Mouse (Mus musculus) urinary bladder, postnatal 4 days (tissue): ENCODE data around the gene Baiap2.

ENCODE experiments used
- DNase-seq, 2 experiments: peaks; one replicate each; pipeline ENCODE4 v3.0.0; 2021 to 2022; ENCODE audit warnings: low spot score in 2 of 2

Gene Baiap2

DNA sequence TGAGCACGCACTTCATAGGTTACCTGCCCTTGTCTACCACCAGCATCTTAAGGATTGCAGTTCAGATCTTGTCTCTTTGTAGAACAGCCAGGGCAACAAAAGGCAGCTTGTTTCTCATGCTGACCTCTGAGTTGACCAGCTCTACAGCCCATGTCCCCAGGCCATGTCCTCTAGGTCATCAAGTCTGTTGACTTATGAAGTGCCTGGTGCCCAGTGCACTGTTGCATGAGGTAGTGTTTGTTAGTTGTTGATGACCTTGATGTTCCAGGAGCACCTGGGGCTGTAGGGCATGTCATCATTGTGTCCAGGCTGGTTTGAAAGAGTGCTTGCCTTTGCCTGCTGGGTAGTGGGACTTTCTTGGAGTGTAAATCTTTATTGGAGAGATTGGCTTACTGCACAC lies 4.9 kb downstream of the Baiap2 start:
- DNase-seq = no peak

DNA sequence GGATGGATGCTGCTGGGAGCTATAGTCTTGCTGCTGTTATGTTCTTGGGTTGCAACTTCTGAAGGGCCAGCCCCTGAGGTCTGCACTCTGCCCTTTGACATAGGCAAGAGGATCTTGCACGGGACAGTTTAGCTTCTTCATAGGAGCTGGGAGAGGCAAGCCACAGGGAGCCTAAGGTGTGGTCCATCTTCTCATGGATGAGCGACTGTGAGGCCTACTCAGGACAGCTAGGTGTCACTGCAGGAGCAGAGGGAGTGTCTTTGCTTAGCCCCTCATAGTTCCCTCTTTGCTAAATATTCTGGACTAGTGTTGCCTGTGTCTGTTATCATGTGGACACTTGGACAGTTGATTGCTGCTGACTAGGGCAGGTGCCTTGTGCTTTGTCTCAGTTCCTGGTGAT lies 5.3 kb downstream of the Baiap2 start:
- DNase-seq = no peak

DNA sequence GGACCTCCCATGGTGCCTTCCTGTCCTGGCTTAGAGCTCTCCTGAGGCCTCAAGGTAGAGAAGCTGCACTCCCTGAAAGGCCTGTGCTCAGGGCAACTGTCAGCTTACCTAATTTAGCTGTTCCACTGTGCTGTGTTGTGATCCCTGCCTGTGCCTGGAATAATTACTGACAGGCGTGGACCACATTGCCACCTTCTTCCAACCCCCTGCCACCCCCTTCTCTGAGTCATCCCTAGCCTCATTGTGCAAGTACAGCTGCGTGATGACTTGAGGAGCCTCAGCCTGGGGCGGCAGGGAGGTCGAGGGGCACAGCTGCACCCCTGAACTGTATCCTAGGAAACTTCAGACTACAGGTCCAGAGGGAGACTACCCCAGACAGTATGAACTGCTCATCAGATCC lies 5.7 kb downstream of the Baiap2 start:
- DNase-seq = no peak

DNA sequence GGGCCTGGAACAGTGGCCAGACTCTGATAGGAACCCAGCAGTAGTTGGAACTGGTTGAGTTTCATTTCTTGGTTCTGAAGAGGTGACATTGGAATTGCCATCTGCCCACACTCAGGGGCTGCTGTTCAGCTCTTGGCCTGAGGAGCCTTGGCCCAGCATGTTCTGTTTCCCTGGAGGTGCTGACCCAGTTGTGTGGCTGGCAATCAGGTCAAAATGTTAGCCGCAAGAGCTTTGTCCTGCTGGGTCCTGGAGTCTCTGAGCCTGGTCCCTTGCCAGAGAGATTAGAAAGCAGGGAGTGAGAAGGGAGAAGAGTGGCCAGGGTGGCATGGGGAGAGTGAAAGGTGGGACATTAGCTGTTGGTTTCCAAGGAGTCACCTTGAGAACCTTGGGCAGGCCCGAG lies 6.2 kb downstream of the Baiap2 start:
- DNase-seq = no peak

DNA sequence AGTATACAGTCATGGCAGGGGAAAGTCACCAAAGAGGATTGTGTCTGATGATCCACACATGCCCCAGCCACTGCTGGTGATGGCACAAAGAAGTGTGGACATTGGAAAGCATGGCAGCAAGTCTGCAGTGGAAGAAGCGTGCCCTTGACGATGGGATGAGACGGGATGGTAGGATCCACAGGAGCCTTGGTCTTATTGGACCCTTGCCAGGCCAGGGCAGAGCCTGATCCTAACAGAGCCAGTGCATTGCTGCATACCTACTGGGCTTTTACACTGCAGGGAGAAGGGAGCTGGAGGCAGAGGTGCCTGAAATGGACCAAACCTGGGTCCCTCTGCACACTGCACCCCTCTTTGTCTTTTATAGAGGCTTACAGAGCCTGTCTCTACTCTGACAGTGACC lies 8.0 kb downstream of the Baiap2 start:
- DNase-seq = no peak

DNA sequence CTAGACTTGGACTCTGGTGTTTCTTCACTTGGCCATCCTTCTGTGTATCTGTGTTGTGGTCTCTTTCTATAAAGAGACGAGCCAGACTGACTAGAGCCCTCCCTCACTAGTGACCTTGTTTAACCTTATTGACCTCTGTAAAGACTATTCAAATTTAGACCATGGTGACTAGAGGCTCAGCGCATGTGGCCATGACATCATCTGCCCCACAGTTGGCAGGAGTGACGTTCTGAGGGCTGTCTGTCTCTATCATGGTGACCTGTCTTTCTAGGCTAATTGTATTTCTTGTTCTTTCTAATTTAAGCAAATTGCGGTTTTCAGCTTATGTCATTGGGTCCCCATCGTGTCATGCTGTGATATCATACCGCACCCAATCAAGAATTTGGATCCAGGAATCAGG lies 8.8 kb downstream of the Baiap2 start:
- DNase-seq = no peak

DNA sequence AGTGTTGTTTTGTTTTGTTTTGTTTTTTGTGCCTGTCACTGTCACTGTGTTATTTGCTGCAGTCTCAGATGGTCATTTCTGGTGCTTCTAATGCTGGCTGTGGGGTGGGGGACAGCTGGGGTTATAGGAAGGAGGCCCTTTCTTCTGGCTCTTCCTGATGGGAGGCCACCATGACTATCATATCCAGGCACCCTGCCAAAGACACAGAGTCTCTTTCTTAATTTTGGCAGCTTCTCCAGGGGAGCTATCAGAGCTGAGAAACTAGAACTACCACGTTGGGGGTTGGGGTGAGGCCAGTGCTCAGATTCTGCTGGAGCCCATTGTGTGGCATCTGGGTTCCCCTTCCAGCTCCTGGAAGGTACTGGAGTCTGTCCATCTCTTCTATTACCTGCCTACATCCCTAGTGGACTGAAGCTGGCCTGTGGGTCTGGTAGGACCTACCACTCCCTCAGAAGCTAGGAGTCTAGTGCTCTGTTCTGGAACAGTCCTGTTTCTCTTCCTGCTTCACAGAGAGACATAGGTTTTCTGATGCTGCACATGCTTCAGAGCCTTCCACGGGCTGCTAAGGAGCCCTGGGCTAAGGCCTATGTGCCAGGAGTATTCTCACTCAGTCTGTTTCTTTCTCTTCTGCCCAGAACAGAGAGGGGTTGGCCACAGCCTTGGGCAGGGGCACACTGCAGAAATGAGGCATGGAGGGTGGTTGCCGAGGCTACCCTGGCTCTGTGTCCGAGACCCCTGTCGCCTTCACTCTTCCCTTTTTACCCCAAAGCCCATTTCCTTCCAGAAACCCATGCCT lies 10.1 kb downstream of the Baiap2 start:
- peak in 1 of 2 experiments; percentile 66 for DNase-seq

GRCm38 (mm10) chr11:119954233-119954632 lies 11.7 kb downstream of the Baiap2 start:
- DNase-seq = no peak

- no peak for DNase-seq
These were observed 12.3 kb downstream of the Baiap2 start for GRCm38 (mm10) chr11:119954749-119955337.

DNA sequence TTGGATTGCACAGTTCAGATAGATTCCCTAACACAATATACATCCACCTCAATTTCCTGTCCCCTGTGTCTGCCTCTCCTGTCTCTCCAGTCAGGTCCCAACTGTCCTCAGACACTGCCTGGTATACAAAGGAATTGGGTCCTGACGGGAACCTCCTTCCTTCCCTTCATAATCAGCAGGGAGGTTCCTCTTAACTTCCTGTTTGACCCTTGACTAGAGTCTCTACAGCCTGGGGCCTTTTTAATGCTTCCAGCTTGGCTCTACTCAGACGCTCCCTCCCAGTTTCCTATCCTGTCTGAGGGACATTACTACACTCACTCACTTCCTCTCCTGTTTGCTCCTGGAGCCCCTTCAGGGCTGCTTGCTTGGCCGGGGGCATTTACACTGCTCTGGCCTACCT lies 12.9 kb downstream of the Baiap2 start:
- DNase-seq = no peak

- DNase-seq = no peak
These were observed 14.0 kb downstream of the Baiap2 start for GRCm38 (mm10) chr11:119956590-119956989.

- DNase-seq = no peak
These were observed 16.3 kb downstream of the Baiap2 start for GRCm38 (mm10) chr11:119958856-119959255.

GRCm38 (mm10) chr11:119959714-119960113 lies 17.2 kb downstream of the Baiap2 start:
- no peak for DNase-seq

DNA sequence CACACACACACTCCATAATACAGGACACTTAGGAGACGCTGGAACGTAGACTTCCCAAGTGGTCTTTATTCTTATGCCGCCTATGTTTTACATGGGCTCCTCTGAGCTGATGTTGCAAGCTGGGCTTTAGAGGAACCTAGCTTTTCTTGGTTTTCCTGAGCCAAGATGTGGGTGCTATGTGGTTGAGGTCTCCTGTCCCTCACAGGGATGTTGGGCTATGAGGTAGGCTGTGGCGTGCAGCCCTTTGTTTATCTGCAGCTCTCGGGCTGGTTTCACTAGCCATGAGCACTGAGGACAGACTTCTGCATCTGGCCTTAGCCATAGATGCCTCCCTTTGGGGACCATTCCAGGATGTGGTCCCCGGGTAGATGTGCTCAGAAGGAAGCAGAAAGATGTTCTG lies 18.1 kb downstream of the Baiap2 start:
- no peak for DNase-seq

DNA sequence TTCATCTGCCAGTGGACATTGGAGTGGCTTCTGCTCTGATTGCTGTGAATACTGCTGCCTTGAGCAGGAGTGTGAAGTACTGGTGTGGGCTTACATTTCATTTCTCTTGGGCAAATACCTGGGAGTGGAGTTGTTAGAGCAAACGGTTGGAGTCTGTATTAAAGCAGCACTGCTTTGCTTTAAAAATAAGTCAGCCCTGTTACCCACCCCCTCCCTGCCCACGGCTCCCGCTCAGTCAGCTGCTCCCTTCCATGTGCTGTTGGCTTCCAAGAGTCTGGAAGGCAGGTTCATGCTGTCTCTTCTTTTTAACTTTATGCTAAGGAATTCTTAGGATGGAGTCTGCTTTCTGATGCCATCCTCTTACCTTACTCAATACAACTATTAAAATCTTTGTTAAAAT lies 18.9 kb downstream of the Baiap2 start:
- DNase-seq = no peak

GRCm38 (mm10) chr11:119965053-119965452 lies 22.5 kb downstream of the Baiap2 start:
- no peak for DNase-seq

GRCm38 (mm10) chr11:119966294-119966693 lies 23.7 kb downstream of the Baiap2 start:
- DNase-seq = no peak

DNA sequence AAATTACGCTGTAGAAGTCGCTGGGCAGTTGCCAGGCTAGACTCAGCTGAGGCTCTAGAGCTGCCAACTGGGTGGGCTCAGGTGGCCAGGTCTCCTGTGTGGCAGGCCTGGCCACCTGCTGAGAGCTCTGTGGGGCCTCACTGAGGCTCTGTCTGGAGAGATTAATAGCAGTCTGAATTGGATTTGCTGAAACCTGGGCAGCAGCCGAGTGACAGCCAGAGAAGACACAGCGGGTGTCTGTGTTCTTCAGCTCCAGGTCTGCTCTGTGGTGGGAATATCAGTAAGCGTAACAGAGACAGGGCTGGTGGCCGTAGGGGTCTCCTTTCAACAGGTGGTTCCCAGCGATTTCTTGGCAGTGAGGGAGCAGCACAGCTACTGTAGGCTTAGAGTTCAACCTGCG lies 24.8 kb downstream of the Baiap2 start:
- DNase-seq = no peak

- DNase-seq = no peak
These were observed 25.3 kb downstream of the Baiap2 start for GRCm38 (mm10) chr11:119967892-119968291.

DNA sequence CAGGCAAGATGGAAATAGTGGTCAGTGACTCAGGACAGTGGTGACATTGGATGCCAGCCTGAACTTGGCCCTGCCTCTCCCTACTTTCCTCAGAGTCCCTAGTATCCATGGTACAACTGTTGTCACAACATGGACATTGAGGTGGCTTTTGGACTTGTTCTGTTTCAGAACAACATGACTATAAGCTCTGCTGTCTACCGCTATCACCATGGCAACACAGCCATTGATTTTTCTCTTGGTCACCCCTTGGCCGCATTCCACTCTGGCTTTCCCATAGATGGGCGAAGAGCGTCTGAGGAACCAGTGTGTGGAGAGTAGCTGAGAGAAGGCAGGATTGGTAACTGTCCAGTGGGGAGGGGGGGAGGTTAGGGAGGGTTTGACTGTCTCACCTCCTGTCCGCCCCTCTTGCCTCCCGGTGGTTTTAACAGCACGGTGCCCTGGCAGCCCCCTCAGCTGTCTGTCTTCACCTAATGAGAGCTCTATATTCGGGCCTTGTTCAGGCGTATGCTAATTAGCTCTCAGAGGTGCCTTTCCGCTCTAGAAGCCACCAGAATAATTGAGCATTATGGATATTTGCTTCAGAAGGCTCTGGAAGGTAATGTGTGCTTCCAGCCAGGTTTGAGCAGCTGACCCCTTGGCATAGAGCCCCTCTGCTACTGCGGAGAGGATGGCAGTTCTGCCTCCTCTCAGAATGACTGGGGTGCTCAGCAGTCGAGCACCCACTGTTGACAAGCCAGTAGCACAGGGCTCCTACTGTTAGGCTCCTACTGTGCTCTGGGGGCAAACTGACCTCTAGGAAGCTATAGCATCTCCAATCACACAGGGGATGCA lies 27.7 kb downstream of the Baiap2 start:
- DNase-seq = no peak

- no peak for DNase-seq
These were observed 31.2 kb downstream of the Baiap2 start for GRCm38 (mm10) chr11:119973789-119974188.

DNA sequence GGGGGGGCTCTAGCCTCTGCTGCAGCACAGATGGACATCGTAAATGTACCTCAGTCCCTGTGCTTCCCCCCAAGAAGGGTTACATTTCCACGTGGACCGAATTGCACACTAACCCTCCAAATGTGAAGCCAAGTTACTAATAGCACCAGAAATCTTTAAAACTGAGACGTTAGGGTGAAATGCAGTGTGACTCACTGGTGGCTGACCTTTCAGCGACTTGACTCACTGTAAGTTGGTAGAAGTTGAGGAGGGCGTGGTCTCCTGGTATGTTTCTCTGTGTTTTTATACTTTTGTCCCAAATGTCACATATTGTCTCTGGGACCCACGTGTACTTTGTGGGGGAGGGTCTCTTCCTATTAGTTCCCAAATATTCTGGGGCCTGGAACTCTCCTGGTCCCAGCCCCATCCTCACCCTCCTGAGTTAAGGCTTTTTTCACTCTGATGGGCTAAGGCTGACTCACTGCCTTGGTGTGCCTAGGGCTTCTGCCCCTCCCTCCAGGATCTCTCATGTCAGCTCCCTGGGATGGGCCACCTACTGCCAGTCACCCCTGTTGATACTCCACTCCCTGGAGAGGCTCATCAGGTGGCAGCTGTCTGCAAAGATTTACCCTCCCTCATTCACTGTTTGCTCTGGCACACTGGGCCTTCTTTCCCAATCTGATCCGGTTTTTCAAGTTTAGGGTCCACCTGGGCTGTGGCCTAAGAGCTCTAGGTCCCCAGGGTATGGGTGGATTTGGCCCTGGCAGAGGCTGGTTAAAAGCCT lies 33.4 kb downstream of the Baiap2 start:
- peak in 1 of 2 experiments; percentile 46 for DNase-seq
